In genomic region chr1:171715434-171715833, GRCm38 (mm10) we compare ENCODE assay signal across 30 mouse cellular contexts. TPM values are rescaled to one million over a fixed set of nuclear protein-coding genes. Genes with fewer than 3 reads are reported as not detected.
"Had no signal": no experiment of that assay in that cellular context is flagged by ENCODE, and none has a peak within 500 bp of the region (broad histone marks: within the 10 kb centered on the region; RNA-seq: fewer than 3 reads in every experiment).

No protein-coding gene starts in this region.

- H3K27me3 ChIP-seq: embryonic facial prominence, embryonic 12.5 days; embryonic facial prominence, embryonic 13.5 days; embryonic facial prominence, embryonic 15.5 days; forebrain, embryonic 12.5 days; forebrain, embryonic 13.5 days; forebrain, embryonic 15.5 days had no signal

- H3K4me2 ChIP-seq: embryonic facial prominence, embryonic 12.5 days; embryonic facial prominence, embryonic 13.5 days; embryonic facial prominence, embryonic 15.5 days; forebrain, embryonic 12.5 days; forebrain, embryonic 13.5 days; forebrain, embryonic 15.5 days had no signal

- H3K9me3 ChIP-seq: embryonic facial prominence, embryonic 10.5 days; embryonic facial prominence, embryonic 12.5 days; embryonic facial prominence, embryonic 13.5 days; embryonic facial prominence, embryonic 15.5 days; forebrain, embryonic 10.5 days; forebrain, embryonic 12.5 days; forebrain, embryonic 13.5 days; forebrain, embryonic 15.5 days; heart, embryonic 10.5 days had no signal

- H3K36me3 ChIP-seq: embryonic facial prominence, embryonic 10.5 days; embryonic facial prominence, embryonic 12.5 days; embryonic facial prominence, embryonic 13.5 days; embryonic facial prominence, embryonic 15.5 days; forebrain, embryonic 10.5 days; forebrain, embryonic 12.5 days; forebrain, embryonic 15.5 days; heart, embryonic 10.5 days had no signal

- DNase-seq: cerebellum, adult 2 months; cerebellum, adult 8-10 months; cerebellum, adult 9-10 months; cerebellum, adult 9-11 months; cerebellum, postnatal 10 days; cerebellum, postnatal 14 days; cerebellum, postnatal 25 days; cerebellum, postnatal 36 days; embryo, embryonic 11 days; gastrocnemius, adult 2 months; gastrocnemius, postnatal 10 days; gastrocnemius, postnatal 14 days; gastrocnemius, postnatal 25 days; gastrocnemius, postnatal 36 days; heart, adult 11 months; heart, adult 18-20 months; heart, adult 2 months had no signal

- H3K4me1 ChIP-seq: embryonic facial prominence, embryonic 10.5 days; embryonic facial prominence, embryonic 12.5 days; embryonic facial prominence, embryonic 13.5 days; embryonic facial prominence, embryonic 15.5 days; forebrain, embryonic 10.5 days; forebrain, embryonic 12.5 days; forebrain, embryonic 13.5 days; forebrain, embryonic 15.5 days; heart, embryonic 10.5 days had no signal

- H3K9ac ChIP-seq: embryonic facial prominence, embryonic 12.5 days; embryonic facial prominence, embryonic 13.5 days; embryonic facial prominence, embryonic 15.5 days; forebrain, embryonic 12.5 days; forebrain, embryonic 13.5 days; forebrain, embryonic 15.5 days had no signal

- ATAC-seq: forebrain, embryonic 13.5 days; forebrain, embryonic 14.5 days; forebrain, embryonic 15.5 days had no signal

- H3K27ac ChIP-seq: embryonic facial prominence, embryonic 10.5 days; embryonic facial prominence, embryonic 12.5 days; embryonic facial prominence, embryonic 13.5 days; embryonic facial prominence, embryonic 15.5 days; forebrain, embryonic 10.5 days; forebrain, embryonic 12.5 days; forebrain, embryonic 13.5 days; forebrain, embryonic 15.5 days; gastrocnemius, adult 2 months; heart, adult 2 months; heart, embryonic 10.5 days had no signal

- H3K4me3 ChIP-seq: embryonic facial prominence, embryonic 10.5 days; embryonic facial prominence, embryonic 12.5 days; embryonic facial prominence, embryonic 13.5 days; embryonic facial prominence, embryonic 15.5 days; erythroblast, embryonic 14.5 days; forebrain, embryonic 10.5 days; forebrain, embryonic 12.5 days; forebrain, embryonic 13.5 days; forebrain, embryonic 15.5 days; gastrocnemius, adult 2 months; heart, adult 2 months; heart, embryonic 10.5 days had no signal

RNA-seq across cellular contexts. Expression of gene Cd48, which starts 33.6 kb away (rescaled TPM):
- polyA plus RNA-seq: erythroblast, embryonic 14.5 days; forebrain, embryonic 11.5 days had no signal

RNA-seq across cellular contexts. Expression of gene Slamf1, which starts 51.5 kb away (rescaled TPM):
- total RNA-seq: gastrocnemius, adult 2 months; gastrocnemius, postnatal 14 days; gastrocnemius, postnatal 25 days; granulocyte monocyte progenitor cell, adult 5-6 weeks had no signal
- polyA plus RNA-seq: cerebellum, adult 2 months had no signal
